Mouse (Mus musculus): ENCODE measurements around the gene Obscn.

GRCm38 (mm10) chr11:59174189-59174838, 38.1 kb upstream of the Obscn start:
- TF ChIP-seq CTCF (IDR thresholded peaks at IDR 0.05; ENCODE audit: low read depth) = no peak
- no peak for TF ChIP-seq EP300 (IDR thresholded peaks at IDR 0.05; ENCODE audit: low read depth)

Data from liver, postnatal 0 days (tissue).